12 mouse cellular contexts compared by ENCODE assay signal in the genomic region with DNA sequence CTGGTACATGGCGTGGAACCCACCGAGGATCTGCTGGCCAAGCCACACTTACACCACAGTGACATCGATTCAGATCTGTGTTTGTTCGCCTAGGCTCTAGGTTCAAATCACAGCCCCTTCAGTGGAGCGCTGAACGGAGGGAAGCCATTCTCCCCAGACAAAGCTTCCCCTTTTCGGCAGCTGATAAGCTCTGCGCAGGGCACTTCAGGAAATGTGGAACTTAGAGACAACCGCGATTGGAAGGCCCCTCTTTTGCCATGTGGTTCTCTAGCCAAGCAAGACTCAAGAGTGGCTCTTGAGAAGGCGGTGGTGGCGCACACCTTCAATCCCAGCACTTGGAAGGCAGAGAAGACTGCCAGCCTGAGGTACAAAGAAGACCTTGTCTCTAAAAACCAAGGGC. TPM values are rescaled to one million over a fixed set of nuclear protein-coding genes. Genes with fewer than 3 reads are reported as not detected.
DNase-seq lines count a peak whose midpoint lies in the region; ATAC-seq and TF ChIP-seq lines count a peak whose summit lies in the region.
"Had no signal": no experiment of that assay in that cellular context is flagged by ENCODE, and none has a peak within 500 bp of the region (broad histone marks: within the 10 kb centered on the region; RNA-seq: fewer than 3 reads in every experiment).

No protein-coding gene starts in this region.

- no peak overlapping the region for H3K9ac ChIP-seq in neural tube, embryonic 12.5 days
- H3K9ac ChIP-seq in limb, embryonic 13.5 days: no peak overlapping the region
- H3K9ac ChIP-seq in intestine, postnatal 0 days (ENCODE audit: low read depth, low read length): no peak overlapping the region
- H3K9ac ChIP-seq: lung, embryonic 15.5 days had no signal

- 93% methylated on average over 12 of the region's 12 CpGs for WGBS in cerebellum, adult 2 months
- WGBS in neural tube, embryonic 12.5 days: 92% methylated on average over 12 of the region's 12 CpGs
- 88% methylated on average over 12 of the region's 12 CpGs for WGBS in limb, embryonic 13.5 days
- WGBS in intestine, postnatal 0 days: 94% methylated on average over 12 of the region's 12 CpGs

- no peaks in the 10 kb centered on the region for H3K27me3 ChIP-seq in cerebellum, adult 2 months (ENCODE audit: control insufficient read depth, insufficient read depth, low read length)
- H3K27me3 ChIP-seq in neural tube, embryonic 12.5 days (replicated peaks): no peaks in the 10 kb centered on the region
- peaks cover 47% of the 10 kb centered on the region for H3K27me3 ChIP-seq in limb, embryonic 13.5 days
- no peaks in the 10 kb centered on the region for H3K27me3 ChIP-seq in intestine, postnatal 0 days (replicated peaks; ENCODE audit: control insufficient read depth, insufficient read depth, low read length)

- DNase-seq in cerebellum, adult 2 months: no peak
- DNase-seq in cerebellum, adult 9-11 months: no peak
- DNase-seq in neural tube, embryonic 10.5 days (ENCODE audit: extremely low spot score, low spot score): no peak
- DNase-seq in cerebellum, adult 11-12 months: no peak
- DNase-seq in heart, adult 11 months: no peak
- DNase-seq: liver had no signal

- no peak for TF ChIP-seq CTCF in cerebellum, adult 2 months (IDR thresholded peaks at IDR 0.05; ENCODE audit: borderline replicate concordance, insufficient read depth, low read depth, low read length)
- no peak for TF ChIP-seq CTCF in intestine, postnatal 0 days (IDR thresholded peaks at IDR 0.05; ENCODE audit: low read depth)

- H3K9me3 ChIP-seq in neural tube, embryonic 12.5 days: no peaks in the 10 kb centered on the region
- no peaks in the 10 kb centered on the region for H3K9me3 ChIP-seq in limb, embryonic 13.5 days
- no peaks in the 10 kb centered on the region for H3K9me3 ChIP-seq in intestine, postnatal 0 days (ENCODE audit: control insufficient read depth)
- H3K9me3 ChIP-seq: heart, embryonic 12.5 days; lung, embryonic 15.5 days had no signal

- no peak for ATAC-seq in neural tube, embryonic 12.5 days (ENCODE audit: low FRiP score, low read depth)
- ATAC-seq in limb, embryonic 13.5 days (ENCODE audit: low FRiP score, low read depth): no peak
- no peak for ATAC-seq in intestine, postnatal 0 days

- H3K4me2 ChIP-seq in neural tube, embryonic 12.5 days (replicated peaks): peak overlapping the region; percentile 85; the same call in 1 of the 2 replicates
- peak overlapping the region; percentile 93; the same call in 1 of the 2 replicates for H3K4me2 ChIP-seq in limb, embryonic 13.5 days (replicated peaks)
- H3K4me2 ChIP-seq in intestine, postnatal 0 days (replicated peaks; ENCODE audit: low read depth): no peak overlapping the region

- TF ChIP-seq POLR2A in cerebellum, adult 2 months (IDR thresholded peaks at IDR 0.05; ENCODE audit: borderline replicate concordance, insufficient read depth, low read length): no peak

- H3K4me1 ChIP-seq in cerebellum, adult 2 months (ENCODE audit: control insufficient read depth, insufficient read depth, low read length): peaks cover 7% of the 10 kb centered on the region
- peaks cover 16% of the 10 kb centered on the region for H3K4me1 ChIP-seq in neural tube, embryonic 12.5 days
- H3K4me1 ChIP-seq in limb, embryonic 13.5 days: peaks cover 19% of the 10 kb centered on the region
- H3K4me1 ChIP-seq in intestine, postnatal 0 days (replicated peaks; ENCODE audit: control insufficient read depth, insufficient read depth, low read length): no peaks in the 10 kb centered on the region

- no peaks in the 10 kb centered on the region for H3K36me3 ChIP-seq in neural tube, embryonic 12.5 days
- H3K36me3 ChIP-seq in limb, embryonic 13.5 days: no peaks in the 10 kb centered on the region
- no peaks in the 10 kb centered on the region for H3K36me3 ChIP-seq in intestine, postnatal 0 days (ENCODE audit: control insufficient read depth, insufficient read depth)
- H3K36me3 ChIP-seq: heart, embryonic 12.5 days; lung, embryonic 15.5 days had no signal

- peak overlapping the region; percentile 95 for H3K27ac ChIP-seq in cerebellum, adult 2 months (ENCODE audit: insufficient read depth, low read length)
- H3K27ac ChIP-seq in neural tube, embryonic 12.5 days: no peak overlapping the region
- no peak overlapping the region for H3K27ac ChIP-seq in limb, embryonic 13.5 days
- no peak overlapping the region for H3K27ac ChIP-seq in intestine, postnatal 0 days (ENCODE audit: low read depth, low read length)
- H3K27ac ChIP-seq: kidney, postnatal 0 days; lung, embryonic 15.5 days had no signal

- H3K4me3 ChIP-seq in cerebellum, adult 2 months (replicated peaks; ENCODE audit: insufficient read depth, low read depth, low read length): no peak overlapping the region
- no peak overlapping the region for H3K4me3 ChIP-seq in neural tube, embryonic 12.5 days
- no peak overlapping the region for H3K4me3 ChIP-seq in limb, embryonic 13.5 days
- H3K4me3 ChIP-seq in intestine, postnatal 0 days (ENCODE audit: low read depth, low read length): no peak overlapping the region

RNA-seq across cellular contexts. Expression of gene Prkcz, which starts 14.8 kb away (rescaled TPM):
- 245 and 253 TPM in 2 replicates for polyA plus RNA-seq in cerebellum, adult 2 months (2012; rRNA removed)
- polyA plus RNA-seq in neural tube, embryonic 12.5 days (2016; fragmentation: Nextera tagmentation; extraction: Ambion mirVana): 33.3 and 35.8 TPM in 2 replicates
- 7.2 and 9.2 TPM in 2 replicates for polyA plus RNA-seq in limb, embryonic 13.5 days (2015; fragmentation: Nextera tagmentation; extraction: Ambion mirVana)
- 31.7 and 38.8 TPM in 2 replicates for polyA plus RNA-seq in intestine, postnatal 0 days (2015; fragmentation: Nextera tagmentation; extraction: Ambion mirVana)

RNA-seq across cellular contexts. Expression of gene Gabrd, which starts 51.6 kb away (rescaled TPM):
- polyA plus RNA-seq in cerebellum, adult 2 months (2012; rRNA removed): 243 and 290 TPM in 2 replicates
- polyA plus RNA-seq in neural tube, embryonic 12.5 days (2016; fragmentation: Nextera tagmentation; extraction: Ambion mirVana): 0.34 TPM in 1 of 2 replicates, not detected in the other
- polyA plus RNA-seq in limb, embryonic 13.5 days (2015; fragmentation: Nextera tagmentation; extraction: Ambion mirVana): 0.15 and 0.29 TPM in 2 replicates
- 0.16 and 0.21 TPM in 2 replicates for polyA plus RNA-seq in intestine, postnatal 0 days (2015; fragmentation: Nextera tagmentation; extraction: Ambion mirVana)
- polyA plus RNA-seq: heart, embryonic 12.5 days had no signal

Comparison
In these comparisons a context has a peak if more than half of its experiments do, and no peak if none do; other contexts are left out.
1. RNA of gene Gabrd, which starts 51.6 kb away (polyA plus RNA-seq): 243 to 290 TPM in cerebellum, adult 2 months; 0.34 TPM in neural tube, embryonic 12.5 days, 0.16 to 0.21 TPM in intestine, postnatal 0 days and 0.15 to 0.29 TPM in limb, embryonic 13.5 days; every median in the first group is over 100 times any median in the second.